Mouse (Mus musculus): ENCODE measurements around the gene Anxa3. TPM values are rescaled to one million over a fixed set of nuclear protein-coding genes. Genes with fewer than 3 reads are reported as not detected.

Gene Anxa3
- total and polyA plus RNA-seq, 3 experiments, result 0.54 to 2.5 TPM; not detected in 1

- no peak for DNase-seq (ENCODE audit: low read depth, low spot score)
- H3K9ac ChIP-seq (ENCODE audit: control insufficient read depth, low read depth, low read length, poor library complexity, severe bottlenecking), result no peak overlapping the region
- no peak overlapping the region for H3K4me3 ChIP-seq (ENCODE audit: control insufficient read depth in 1 of 2, insufficient read depth in 1 of 2, low read depth in 2 of 2, low read length in 2 of 2)
- H3K79me2 ChIP-seq (ENCODE audit: control insufficient read depth, insufficient read depth, low read length, poor library complexity), result no peaks in the 10 kb centered on the region
- H3K27me3 ChIP-seq (ENCODE audit: control insufficient read depth in 1 of 2, insufficient read depth in 2 of 2, low read length in 2 of 2), result no peaks in the 10 kb centered on the region
- H3K4me1 ChIP-seq (ENCODE audit: control insufficient read depth in 1 of 2, insufficient read depth in 2 of 2, low read length in 2 of 2), result peaks cover 0 to 11% of the 10 kb centered on the region in 2 experiments; a peak in 2 of 4 replicates
- H3K36me3 ChIP-seq (ENCODE audit: control insufficient read depth in 1 of 2, insufficient read depth in 2 of 2, low read length in 2 of 2), result peaks cover 0 to 6% of the 10 kb centered on the region in 2 experiments; a peak in 2 of 4 replicates
- no peak for TF ChIP-seq TAL1 (IDR thresholded peaks at IDR 0.05; ENCODE audit: low read length)
- TF ChIP-seq SIN3A (IDR thresholded peaks at IDR 0.05; ENCODE audit: low read length), result no peak
- TF ChIP-seq HCFC1 (IDR thresholded peaks at IDR 0.05; ENCODE audit: low read depth, low read length), result no peak
- TF ChIP-seq MYC (IDR thresholded peaks at IDR 0.05; ENCODE audit: low read depth, low read length), result no peak
- no peak for TF ChIP-seq USF2 (IDR thresholded peaks at IDR 0.05; ENCODE audit: borderline replicate concordance in 1 of 2, insufficient read depth in 1 of 2, low read depth in 1 of 2, low read length in 2 of 2)
- TF ChIP-seq USF1 (IDR thresholded peaks at IDR 0.05; ENCODE audit: low read depth, low read length), result no peak
- TF ChIP-seq TCF12 (IDR thresholded peaks at IDR 0.05; ENCODE audit: low read depth, low read length), result no peak
- TF ChIP-seq MXI1 (IDR thresholded peaks at IDR 0.05; ENCODE audit: low read depth, low read length), result no peak
- no peak for TF ChIP-seq GABPA (IDR thresholded peaks at IDR 0.05; ENCODE audit: low read depth, low read length)
- H3K9me3 ChIP-seq (replicated peaks; ENCODE audit: insufficient read depth, low read length), result no peaks in the 10 kb centered on the region
- no peak overlapping the region for H3K27ac ChIP-seq (ENCODE audit: control insufficient read depth, low read depth, low read length)
Measured at GRCm38 (mm10) chr5:96853451-96853850, 60.3 kb downstream of the Anxa3 start.

GRCm38 (mm10) chr5:96854350-96854749 is 61.2 kb downstream of the Anxa3 start:
- Histone ChIP-seq H3K9me3 (replicated peaks; ENCODE audit: insufficient read depth, low read length) (no peaks in the 10 kb centered on the region), H3K4me3 (ENCODE audit: control insufficient read depth in 1 of 2, insufficient read depth in 1 of 2, low read depth in 2 of 2, low read length in 2 of 2) (no peak overlapping the region), H3K79me2 (ENCODE audit: control insufficient read depth, insufficient read depth, low read length, poor library complexity) (no peaks in the 10 kb centered on the region), H3K36me3 (ENCODE audit: control insufficient read depth in 1 of 2, insufficient read depth in 2 of 2, low read length in 2 of 2) (no peaks in the 10 kb centered on the region; a peak in 2 of 4 replicates), H3K27ac (ENCODE audit: control insufficient read depth, low read depth, low read length) (no peak overlapping the region), H3K27me3 (ENCODE audit: control insufficient read depth in 1 of 2, insufficient read depth in 2 of 2, low read length in 2 of 2) (no peaks in the 10 kb centered on the region), H3K9ac (ENCODE audit: control insufficient read depth, low read depth, low read length, poor library complexity, severe bottlenecking) (no peak overlapping the region), H3K4me1 (ENCODE audit: control insufficient read depth in 1 of 2, insufficient read depth in 2 of 2, low read length in 2 of 2) (peaks cover 0 to 2% of the 10 kb centered on the region in 2 experiments; a peak in 1 of 4 replicates)
- TF ChIP-seq E2F4 (IDR thresholded peaks at IDR 0.05; ENCODE audit: borderline replicate concordance, low read depth, low read length), result no peak
- no peak for TF ChIP-seq MXI1 (IDR thresholded peaks at IDR 0.05; ENCODE audit: low read depth, low read length)
- TF ChIP-seq USF1 (IDR thresholded peaks at IDR 0.05; ENCODE audit: low read depth, low read length), result no peak
- no peak for TF ChIP-seq TAL1 (IDR thresholded peaks at IDR 0.05; ENCODE audit: low read length)
- TF ChIP-seq ZKSCAN1 (IDR thresholded peaks at IDR 0.05; ENCODE audit: low read depth, low read length), result no peak
- no peak for TF ChIP-seq GABPA (IDR thresholded peaks at IDR 0.05; ENCODE audit: low read depth, low read length)
- TF ChIP-seq SMC3 (IDR thresholded peaks at IDR 0.05; ENCODE audit: low read depth, low read length), result peak; percentile 74
- no peak for TF ChIP-seq MYC (IDR thresholded peaks at IDR 0.05; ENCODE audit: low read depth, low read length)
- TF ChIP-seq ZC3H11A (IDR thresholded peaks at IDR 0.05; ENCODE audit: low read depth, low read length), result peak; percentile 61
- peak in 2 of 3 experiments; percentile 26 to 54; a peak in 3 of 6 replicates for TF ChIP-seq CTCF (IDR thresholded peaks at IDR 0.05 in 2 of 3, conservative IDR thresholded peaks at IDR 0.05 in 1 of 3; ENCODE audit: control insufficient read depth in 1 of 3, insufficient read depth in 1 of 3, low read depth in 2 of 3, low read length in 3 of 3, poor library complexity in 1 of 3, severe bottlenecking in 1 of 3)
- TF ChIP-seq BHLHE40 (IDR thresholded peaks at IDR 0.05; ENCODE audit: borderline replicate concordance, low read depth, low read length), result no peak
- TF ChIP-seq NRF1 (IDR thresholded peaks at IDR 0.05; ENCODE audit: insufficient read depth, low read depth, low read length, poor library complexity, severe bottlenecking), result no peak
- peak; percentile 56 for TF ChIP-seq RAD21 (IDR thresholded peaks at IDR 0.05; ENCODE audit: low read depth, low read length)
- no peak for TF ChIP-seq ZNF384 (IDR thresholded peaks at IDR 0.05; ENCODE audit: low read depth, low read length)
- peak; percentile 52 for DNase-seq (ENCODE audit: low read depth, low spot score)
